Mouse (Mus musculus) megakaryocyte, embryonic 14.5 days (primary cell): ENCODE data around the gene B130006D01Rik.

ENCODE experiments used
- FLI1 ChIP-seq: IDR thresholded peaks from 2 replicates; pipeline ENCODE4 v1.6.1; 2012; ENCODE audit warnings: low read length, inconsistent platforms, mixed read lengths
- GATA1 ChIP-seq: IDR thresholded peaks from 3 replicates; pipeline ENCODE4 v1.6.1; 2012; ENCODE audit warnings: mixed read lengths, low read length, inconsistent platforms, borderline replicate concordance

GRCm38 (mm10) chr11:95689544-95689943 lies 33.8 kb upstream of the B130006D01Rik start:
- TF ChIP-seq GATA1 (no peak), FLI1 (no peak)
